8 mouse cellular contexts compared by ENCODE assay signal in the genomic region with DNA sequence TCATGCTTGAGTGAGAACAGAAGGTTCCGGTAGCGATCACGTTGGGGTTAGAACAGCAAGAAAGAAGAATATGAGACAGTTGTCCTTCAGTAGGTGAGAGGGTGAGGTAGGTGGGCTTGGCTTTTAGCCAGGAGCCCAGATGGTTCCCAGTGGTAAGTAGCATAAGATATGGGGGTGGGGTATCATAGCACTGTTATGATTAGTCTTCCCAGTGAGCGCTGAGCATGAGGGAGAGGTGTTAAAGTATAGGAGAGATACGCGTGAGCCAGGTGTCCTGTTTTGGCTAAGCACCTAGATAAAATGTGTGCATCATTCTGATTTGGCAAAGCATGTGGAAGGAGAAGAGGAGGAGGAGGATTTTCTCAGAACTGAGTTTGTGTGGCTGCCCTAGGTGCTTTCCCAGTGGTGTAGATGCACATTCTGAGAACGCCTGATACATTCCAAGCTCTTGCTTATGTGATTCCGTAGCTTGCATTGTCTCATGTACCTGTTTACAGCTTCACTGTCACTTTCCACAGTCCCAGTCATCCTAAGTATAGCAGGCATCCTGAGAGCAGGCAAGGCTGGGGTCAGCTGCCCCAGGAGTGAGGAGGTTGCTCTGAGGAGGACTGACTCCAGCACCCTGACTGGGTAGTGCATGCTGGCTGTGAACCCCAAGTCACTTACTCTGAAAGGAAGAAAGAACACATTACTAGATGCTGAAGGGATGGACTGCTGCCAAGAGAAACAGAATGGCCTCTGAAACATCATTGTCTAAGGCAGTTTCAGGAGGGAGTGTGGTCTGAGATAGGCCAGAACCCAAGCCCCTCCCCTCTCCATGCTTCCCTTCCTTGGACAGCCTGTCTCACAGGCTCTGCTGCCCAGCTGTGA. TPM values are rescaled to one million over a fixed set of nuclear protein-coding genes. Genes with fewer than 3 reads are reported as not detected.
DNase-seq lines count a peak whose midpoint lies in the region.

No protein-coding gene starts in this region.

- no peaks in the 10 kb centered on the region for H3K9me3 ChIP-seq in heart, embryonic 10.5 days

- peaks cover 36% of the 10 kb centered on the region for H3K36me3 ChIP-seq in heart, embryonic 10.5 days

- H3K4me1 ChIP-seq in heart, embryonic 10.5 days: peaks cover 23% of the 10 kb centered on the region

- peak overlapping the region; percentile 80 for H3K27ac ChIP-seq in heart, embryonic 10.5 days

- 75% methylated on average over 8 of the region's 8 CpGs for WGBS in heart, embryonic 10.5 days

- H3K27me3 ChIP-seq in heart, embryonic 10.5 days (ENCODE audit: insufficient read depth, poor library complexity, severe bottlenecking): no peaks in the 10 kb centered on the region

- DNase-seq in left cerebral cortex, adult 11 months (ENCODE audit: low spot score): peak; percentile 14
- DNase-seq in left cerebral cortex, postnatal 10 days (ENCODE audit: extremely low spot score in 1 of 2, low spot score in 2 of 2): no peak
- DNase-seq in cerebellum, adult 18-20 months: peak; percentile 40 to 57
- DNase-seq in heart, embryonic 10.5 days (ENCODE audit: low spot score): peak; percentile 90
- DNase-seq in lung, postnatal 25 days (ENCODE audit: low spot score): peak; percentile 30
- no peak for DNase-seq in gastrocnemius, postnatal 4 days (ENCODE audit: low spot score in 2 of 2)
- DNase-seq in thymus, postnatal 0 days (ENCODE audit: low spot score): no peak
- DNase-seq in thymus, postnatal 14 days: no peak

- intact Hi-C loops in left cerebral cortex, postnatal 10 days (cut with DNase I): no loop called here

- H3K4me3 ChIP-seq in heart, embryonic 10.5 days: no peak overlapping the region

RNA-seq across cellular contexts. Expression of a gene that starts 24.5 kb away (rescaled TPM):
- 10 to 100 TPM; 17.5 to 20.2 TPM for total RNA-seq in left cerebral cortex, postnatal 10 days (2021)
- polyA plus RNA-seq in heart, embryonic 10.5 days (2016; fragmentation: Nextera tagmentation; extraction: Ambion mirVana): 0.17 and 0.20 TPM in 2 replicates
- 1 to 10 TPM; 2.3 TPM for total RNA-seq in gastrocnemius, postnatal 4 days (2021)
- polyA plus RNA-seq in thymus, postnatal 0 days (2015; fragmentation: Nextera tagmentation; extraction: Ambion mirVana): 0.08 and 0.21 TPM in 2 replicates

RNA-seq across cellular contexts. Expression of a gene that starts 30.6 kb away (rescaled TPM):
- total RNA-seq in left cerebral cortex, postnatal 10 days (2021): 100 to 1,000 TPM; 202 to 212 TPM
- 30.2 and 31.5 TPM in 2 replicates for polyA plus RNA-seq in heart, embryonic 10.5 days (2016; fragmentation: Nextera tagmentation; extraction: Ambion mirVana)
- total RNA-seq in gastrocnemius, postnatal 4 days (2021): 10 to 100 TPM; 44.6 to 50.8 TPM
- 42.0 and 44.5 TPM in 2 replicates for polyA plus RNA-seq in thymus, postnatal 0 days (2015; fragmentation: Nextera tagmentation; extraction: Ambion mirVana)

Comparison
In these comparisons a context has a peak if more than half of its experiments do, and no peak if none do; other contexts are left out.
1. DNase-seq: peak in left cerebral cortex, adult 11 months (single experiment), cerebellum, adult 18-20 months (2 of 2), heart, embryonic 10.5 days (single experiment) and lung, postnatal 25 days (single experiment); none in left cerebral cortex, postnatal 10 days (0 of 2), gastrocnemius, postnatal 4 days (0 of 2), thymus, postnatal 0 days (single experiment) and thymus, postnatal 14 days (single experiment).
2. RNA of a gene that starts 24.5 kb away (total RNA-seq): 17.5 to 20.2 TPM in left cerebral cortex, postnatal 10 days; 2.3 TPM in gastrocnemius, postnatal 4 days; every median in the first group is over 4 times any median in the second.